Mouse (Mus musculus) limb, embryonic 13.5 days (tissue): ENCODE measurements at regions not wholly inside any gene's neighbourhood (a gene's known extent, or its start where the extent isn't known, plus 50 kb on each side); places are given as distances from the start of the nearest gene placed in this dataset.
A peak's percentile ranks its signal among the peaks of the same experiment; 100 is the strongest.

Source experiments
- ATAC-seq: fragments of 200-750 bp; cut with Nextera tagmentation; 2 replicates; pipeline ENCODE4 v1.8.0; 2017; ENCODE audit warnings: low read depth, moderate number of reproducible peaks, moderate TSS enrichment; ENCODE audit not compliant: low FRiP score
- H3K27ac ChIP-seq: fragments of 300-500 bp; sonication (generic); 2 replicates; pipeline ENCODE4 v1.5.1; 2015; ENCODE audit warnings: inconsistent platforms, mild to moderate bottlenecking, moderate library complexity
- H3K27me3 ChIP-seq: fragments of 300-500 bp; sonication (generic); 2 replicates; pipeline ENCODE4 v1.6.1; 2015; ENCODE audit warnings: mild to moderate bottlenecking, inconsistent platforms
- H3K36me3 ChIP-seq: fragments of 300-500 bp; sonication (generic); 2 replicates; pipeline ENCODE4 v1.6.1; 2015; ENCODE audit warnings: inconsistent platforms, mild to moderate bottlenecking, moderate library complexity
- H3K4me1 ChIP-seq: fragments of 300-500 bp; sonication (generic); 2 replicates; pipeline ENCODE4 v1.6.1; 2015; ENCODE audit warnings: inconsistent platforms
- H3K4me2 ChIP-seq: fragments of 300-500 bp; sonication (generic); replicated peaks from 2 replicates; pipeline ENCODE4 v1.6.1; 2015; ENCODE audit warnings: inconsistent platforms, mild to moderate bottlenecking, moderate library complexity
- H3K4me3 ChIP-seq: fragments of 300-500 bp; sonication (generic); 2 replicates; pipeline ENCODE4 v1.5.1; 2015; ENCODE audit warnings: moderate library complexity, mild to moderate bottlenecking, inconsistent platforms
- H3K9ac ChIP-seq: fragments of 300-500 bp; sonication (generic); 2 replicates; pipeline ENCODE4 v1.6.1; 2015; ENCODE audit warnings: mild to moderate bottlenecking, inconsistent platforms
- H3K9me3 ChIP-seq: fragments of 300-500 bp; sonication (generic); 2 replicates; pipeline ENCODE4 v1.6.1; 2016; ENCODE audit warnings: inconsistent platforms
- WGBS: fragments of 180-500 bp; shearing (Covaris S2); methylation state at CpG from one replicate; pipeline ENCODE4 v1.1.7; 2015; 5-methylcytosine and 5-hydroxymethylcytosine counted together

GRCm38 (mm10) chr3:135155537-135155956, 56.8 kb upstream of the Cenpe start:
- 47% methylated on average over 4 of the region's 4 CpGs for WGBS
- no peak overlapping the region; the same call in 1 of the 2 replicates for H3K27ac ChIP-seq
- H3K4me3 ChIP-seq = no peak overlapping the region
- no peak overlapping the region for H3K9ac ChIP-seq
- peak; percentile 61 for ATAC-seq
- H3K9me3 ChIP-seq = no peaks in the 10 kb centered on the region; the same call in 1 of the 2 replicates
- no peaks in the 10 kb centered on the region for H3K27me3 ChIP-seq
- 0 out of 2 replicates have a peak, but pooled peaks cover 9% of the 10 kb centered on the region for H3K4me1 ChIP-seq
- H3K4me2 ChIP-seq = no peak overlapping the region
- H3K36me3 ChIP-seq = no peaks in the 10 kb centered on the region
